Mouse (Mus musculus): ENCODE measurements around the gene Bmp7. TPM values are rescaled to one million over a fixed set of nuclear protein-coding genes. Genes with fewer than 3 reads are reported as not detected.

Gene Bmp7
- 6.8 and 7.6 TPM in 2 replicates for polyA plus RNA-seq (2021; fragmentation: Nextera tagmentation)
- long read RNA-seq, experiment 1, transcript Bmp7-201 (7 exons, 3,670 nt), result major isoform, 32 of 33 reads
- long read RNA-seq, experiment 1, partial matches to known transcripts, result 1 of 33 reads
- long read RNA-seq, experiment 1, other reads (novel, unspliced or antisense), result 0 of 33 reads
- long read RNA-seq, experiment 2, transcript Bmp7-201 (7 exons, 3,670 nt), result major isoform, 8 of 14 reads
- long read RNA-seq, experiment 2, partial matches to known transcripts, result 3 of 14 reads
- long read RNA-seq, experiment 2, other reads (novel, unspliced or antisense), result 3 of 14 reads

DNA sequence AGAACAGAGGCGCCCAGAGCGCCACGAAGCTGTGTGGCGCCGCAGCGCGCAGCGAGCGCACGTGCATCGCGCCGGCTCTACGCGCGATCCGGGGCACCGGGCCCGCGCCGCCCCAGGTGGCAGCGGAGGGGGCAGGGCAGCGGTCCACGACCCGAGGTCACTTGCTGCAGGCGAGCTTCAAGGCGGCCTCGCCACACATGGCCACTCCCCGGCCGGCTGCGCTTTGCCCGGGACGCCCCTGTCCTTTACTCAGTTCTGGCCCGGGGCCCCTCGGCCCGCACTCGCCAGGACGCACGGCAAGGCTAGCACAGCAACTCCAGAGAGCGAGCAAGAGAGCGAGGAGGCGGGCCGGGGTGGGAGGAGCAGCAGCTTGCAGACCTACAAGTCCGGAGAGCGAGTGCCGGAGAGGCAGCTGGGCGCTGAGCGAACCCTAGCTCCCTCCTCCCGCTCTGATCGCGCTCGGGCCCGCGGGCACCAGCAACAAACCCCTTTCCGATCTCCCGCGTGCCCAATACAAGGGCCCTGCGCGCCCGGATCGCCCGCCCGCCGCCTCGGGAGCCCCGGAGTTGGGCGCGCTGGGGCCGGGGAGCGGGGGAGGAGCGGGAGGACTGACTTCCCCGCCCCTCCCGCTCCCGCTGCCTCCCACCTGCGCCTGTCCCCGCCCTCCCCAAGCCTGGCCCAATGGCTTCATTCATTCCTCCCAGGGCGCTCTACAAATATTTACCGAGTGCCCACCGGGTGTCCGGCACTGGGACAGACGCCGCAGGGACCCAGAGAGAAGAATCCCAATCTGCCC, at the start of gene Bmp7:
Gene Bmp7 (minus strand): TSS at position 319 of the 796 bp plus-strand sequence.

DNA sequence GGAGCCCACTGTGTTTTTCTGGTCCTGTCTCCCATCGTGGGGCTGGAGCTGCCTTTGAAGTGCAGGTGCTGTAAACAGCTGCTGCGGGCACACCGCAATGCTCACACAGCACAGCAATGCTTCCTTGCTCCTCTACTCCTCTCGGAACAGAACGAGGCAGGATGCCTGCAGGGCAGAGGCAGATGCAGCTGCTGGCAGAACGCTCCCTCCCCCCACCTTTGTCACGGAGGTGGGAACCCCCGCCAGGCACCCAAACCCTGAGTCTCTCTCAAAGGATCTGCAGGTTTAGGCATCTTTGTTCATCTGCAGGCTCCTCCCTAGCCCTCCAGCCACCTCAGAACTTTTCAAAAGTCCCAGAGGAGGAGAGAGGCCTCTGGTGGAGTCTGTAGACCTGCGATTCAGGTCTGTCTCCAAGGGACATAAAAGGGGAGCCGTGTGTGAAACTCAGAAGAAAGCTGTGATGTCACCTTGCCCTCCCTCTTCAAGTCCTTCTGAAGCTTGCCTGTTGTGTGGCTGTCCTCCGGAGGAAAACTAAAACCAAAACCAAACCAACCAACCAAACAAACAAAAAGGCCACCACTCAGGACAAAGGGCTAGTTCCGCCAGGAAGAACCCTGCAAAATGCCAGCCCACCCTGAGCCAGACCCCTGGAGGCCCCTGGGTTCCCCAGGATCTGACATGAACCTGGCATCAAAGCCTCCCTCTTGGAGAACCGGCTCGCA, 37.4 kb upstream of the Bmp7 start, which contains the start of gene Spo11:
Gene Spo11 (plus strand): TSS at position 292 of the 722 bp plus-strand sequence.

Other genes starting within 250 kb of the Bmp7 start
- gene Spo11, start 37.4 kb upstream of the Bmp7 start, polyA plus RNA-seq (2021; fragmentation: Nextera tagmentation), result 0.05 and 0.08 TPM in 2 replicates
- 53.9 and 70.7 TPM in 2 replicates for gene Rae1, start 59.8 kb upstream of the Bmp7 start, polyA plus RNA-seq (2021; fragmentation: Nextera tagmentation)
- gene Rbm38, start 80.2 kb upstream of the Bmp7 start, polyA plus RNA-seq (2021; fragmentation: Nextera tagmentation), result 2.9 and 3.7 TPM in 2 replicates
- gene Ctcfl, start 179.2 kb upstream of the Bmp7 start, polyA plus RNA-seq (2021; fragmentation: Nextera tagmentation), result not detected in 2 replicates
- gene Pck1, start 212.7 kb upstream of the Bmp7 start, polyA plus RNA-seq (2021; fragmentation: Nextera tagmentation), result not detected in 2 replicates